Mouse (Mus musculus): Measurements from ENCODE around the gene Nr4a1.

DNA sequence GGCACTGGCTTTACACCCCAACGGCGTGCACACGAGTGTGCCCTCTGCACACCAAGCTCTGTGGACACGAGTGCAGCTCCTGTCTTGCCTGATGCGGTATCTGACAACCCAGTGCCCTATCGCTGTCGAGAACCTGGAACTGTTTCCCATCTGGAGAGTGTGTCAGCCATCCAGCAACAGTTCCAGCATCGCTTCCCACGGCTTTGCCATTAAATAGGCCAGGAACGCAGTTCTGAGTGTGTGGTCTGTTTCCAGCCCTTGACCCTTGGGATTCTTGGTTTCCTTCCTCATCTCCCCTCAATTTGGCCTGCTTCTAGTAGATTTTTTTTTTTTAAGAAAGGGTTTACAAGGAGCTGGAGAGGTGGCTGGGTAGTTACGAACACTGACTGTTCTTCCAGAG is 42.0 kb downstream of the Nr4a1 start:
- TF ChIP-seq GATA1 (IDR thresholded peaks at IDR 0.05; ENCODE audit: borderline replicate concordance, low read length) (no peak), FLI1 (IDR thresholded peaks at IDR 0.05; ENCODE audit: low read length) (no peak)
